Mouse (Mus musculus): ENCODE results near the gene Rhoa.
A peak's percentile ranks its signal among the peaks of the same experiment; 100 is the strongest.

Gene Rhoa

GRCm38 (mm10) chr9:108341139-108341475, 35.2 kb downstream of the Rhoa start:
- no peak for DNase-seq (ENCODE audit: low spot score)

GRCm38 (mm10) chr9:108341801-108342200, 35.9 kb downstream of the Rhoa start:
- DNase-seq (ENCODE audit: low spot score): no peak

- no peak for DNase-seq (ENCODE audit: low spot score)
These were observed 36.4 kb downstream of the Rhoa start for GRCm38 (mm10) chr9:108342301-108342831.

DNA sequence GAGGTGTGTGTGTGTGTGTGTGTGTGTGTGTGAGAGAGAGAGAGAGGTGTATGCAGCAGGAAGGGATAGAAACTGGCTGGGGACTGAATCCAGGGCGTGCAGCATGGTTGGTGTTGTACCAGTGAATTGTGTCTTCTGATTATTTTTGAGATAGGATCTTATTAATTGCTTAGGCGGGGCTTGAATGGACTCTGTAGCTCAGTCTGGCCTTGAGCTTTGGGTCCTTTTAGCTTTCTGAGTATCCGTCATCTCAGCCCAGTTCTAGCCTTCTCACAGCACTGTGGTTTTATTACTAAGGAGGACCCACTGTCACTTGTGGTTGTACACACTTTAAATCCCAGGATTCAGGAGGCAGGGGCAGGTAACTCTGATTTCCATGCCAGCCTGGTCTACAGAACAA, 37.4 kb downstream of the Rhoa start:
- DNase-seq (ENCODE audit: low spot score): no peak

GRCm38 (mm10) chr9:108343835-108344234, 37.9 kb downstream of the Rhoa start:
- no peak for DNase-seq (ENCODE audit: low spot score)

- DNase-seq (ENCODE audit: low spot score): no peak
These were observed 38.5 kb downstream of the Rhoa start for GRCm38 (mm10) chr9:108344471-108344870.

DNA sequence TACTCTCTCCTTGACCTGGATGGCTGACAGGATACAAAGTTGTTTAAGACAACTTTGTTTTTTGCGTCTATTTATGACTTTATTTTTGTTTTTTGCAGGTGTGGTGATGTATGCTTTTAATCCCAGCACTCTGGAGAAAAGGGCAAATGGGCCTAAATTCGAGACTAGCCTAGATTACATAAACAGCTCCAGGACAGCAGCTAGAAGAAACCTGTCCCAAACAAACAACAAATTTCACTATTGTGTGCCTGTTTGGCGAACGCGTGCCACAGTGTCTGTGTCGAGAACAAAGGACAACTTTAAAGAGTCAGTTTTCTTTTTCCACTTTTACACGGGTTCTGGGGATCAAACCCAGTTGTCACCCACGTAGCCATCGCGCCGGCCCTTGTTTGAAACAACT, 41.1 kb downstream of the Rhoa start:
- no peak for DNase-seq (ENCODE audit: low spot score)

DNA sequence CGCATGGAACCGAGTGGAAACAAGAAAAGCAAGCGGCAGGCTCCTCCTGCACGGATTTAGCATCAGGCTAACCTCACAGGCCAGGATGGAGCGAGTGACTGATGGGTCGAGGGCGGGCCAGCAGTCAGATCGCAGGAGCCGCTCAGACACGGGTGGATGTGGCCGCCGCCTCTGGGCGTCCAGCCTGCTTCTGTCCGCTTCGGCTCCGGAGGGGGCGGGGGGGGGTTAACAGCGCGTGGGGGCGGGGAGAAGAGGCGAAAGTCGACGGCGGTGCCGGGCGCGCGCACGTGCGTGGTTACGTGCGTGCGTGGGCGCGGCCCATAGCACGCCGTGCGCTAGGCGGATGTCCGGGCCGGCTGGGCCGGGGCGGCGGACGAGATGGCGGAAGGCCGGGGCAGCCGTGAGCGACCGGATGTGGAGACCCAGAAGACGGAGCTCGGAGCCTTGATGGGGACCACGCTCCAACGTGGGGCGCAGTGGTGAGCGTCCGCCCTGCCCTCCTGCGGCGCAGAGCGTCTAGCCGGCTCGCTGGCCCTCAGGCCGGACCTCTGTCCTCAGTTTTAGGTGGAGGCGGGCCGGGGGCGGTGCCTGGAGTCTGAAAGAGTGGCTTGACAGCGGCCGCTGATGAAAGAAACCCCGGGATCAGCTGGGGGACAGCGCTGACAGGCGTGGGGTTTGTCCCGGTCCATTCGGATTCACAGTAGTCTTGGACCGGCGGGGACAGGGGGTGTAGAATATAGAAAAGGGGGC, 41.8 kb downstream of the Rhoa start, which contains the start of gene Usp4:
TSS of gene Usp4 (plus strand) at position 314 of the 750 bp plus-strand sequence.
- peak; percentile 80 for DNase-seq (ENCODE audit: low spot score)

DNA sequence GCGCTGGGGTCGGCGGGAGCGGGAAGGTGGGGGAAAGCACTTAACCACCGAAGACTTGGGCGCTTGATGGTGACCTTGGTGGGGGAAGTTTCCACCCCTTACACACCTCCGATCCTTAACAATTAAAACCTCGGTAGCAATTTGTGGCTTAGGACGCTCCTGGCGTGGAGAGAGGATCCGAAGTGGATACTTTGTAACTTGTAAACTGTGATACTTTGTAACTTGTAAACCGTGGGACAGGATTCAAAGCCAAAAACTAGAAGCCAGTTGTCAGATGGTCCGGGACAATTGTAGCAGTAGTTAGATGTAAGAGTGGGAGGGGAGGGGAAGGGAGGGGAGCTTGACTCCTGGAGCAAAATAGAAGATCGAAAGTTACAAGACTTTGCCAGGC, 42.4 kb downstream of the Rhoa start:
- DNase-seq (ENCODE audit: low spot score): no peak

GRCm38 (mm10) chr9:108349727-108350126, 43.8 kb downstream of the Rhoa start:
- DNase-seq (ENCODE audit: low spot score): no peak

- no peak for DNase-seq (ENCODE audit: low spot score)
These were observed 72.3 kb downstream of the Rhoa start for GRCm38 (mm10) chr9:108378234-108378633.

DNA sequence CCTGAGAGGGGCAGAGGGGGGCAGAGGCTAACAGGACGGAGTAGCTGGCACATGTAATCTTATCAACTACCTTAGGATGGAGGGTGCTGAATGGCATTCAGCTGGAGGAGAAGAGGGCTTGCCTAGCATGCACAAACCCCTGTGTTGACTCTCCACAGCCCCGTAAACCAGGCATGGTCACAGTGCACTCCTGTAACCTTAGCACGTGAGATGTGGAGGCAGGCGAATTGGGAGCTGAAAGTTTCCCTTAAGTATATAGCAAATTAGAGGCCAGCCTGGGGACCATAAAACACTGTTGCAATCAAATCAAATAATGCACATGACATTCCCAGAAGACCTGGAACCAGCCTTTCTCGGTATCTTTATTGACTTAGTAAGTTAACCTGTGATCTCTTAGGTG, 72.8 kb downstream of the Rhoa start:
- no peak for DNase-seq (ENCODE audit: low spot score)

DNA sequence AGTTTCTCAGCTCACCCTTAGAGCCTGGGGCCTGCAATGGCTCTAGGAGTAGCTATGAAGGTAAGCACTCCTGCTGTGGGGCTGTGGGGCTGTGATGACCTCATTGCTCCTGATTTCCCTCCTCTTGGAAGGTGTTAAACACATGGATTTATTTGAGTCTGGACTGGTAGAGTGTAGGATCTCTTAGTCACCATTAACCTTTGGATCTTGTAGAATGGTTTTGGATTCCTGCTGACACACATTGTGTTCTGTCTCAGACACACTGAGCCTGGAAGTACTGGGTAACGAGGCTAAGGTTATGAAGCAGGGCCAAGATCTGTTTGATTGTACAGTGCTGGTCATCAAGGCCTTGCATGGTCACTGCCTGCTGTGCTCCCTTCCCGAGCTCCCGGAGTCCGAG, 73.4 kb downstream of the Rhoa start:
- no peak for DNase-seq (ENCODE audit: low spot score)

DNA sequence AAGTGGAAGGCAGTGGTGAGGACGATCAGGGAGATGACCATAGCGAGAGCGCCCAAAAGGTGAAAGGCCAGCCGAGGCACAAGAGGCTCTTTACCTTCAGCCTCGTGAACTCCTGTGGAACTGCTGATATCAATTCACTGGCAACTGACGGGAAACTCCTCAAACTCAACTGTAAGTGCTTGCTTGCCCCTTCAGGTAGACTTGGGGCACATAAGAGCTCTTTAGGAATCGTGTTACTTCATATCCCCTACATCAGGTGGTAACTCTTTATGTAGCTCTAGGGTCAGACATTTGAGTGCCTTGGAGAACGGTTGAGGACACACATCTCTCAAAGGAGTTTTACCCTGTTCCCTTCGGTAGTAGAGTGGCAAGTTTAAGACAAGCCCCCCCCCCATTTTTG, 75.5 kb downstream of the Rhoa start:
- DNase-seq (ENCODE audit: low spot score): no peak

DNA sequence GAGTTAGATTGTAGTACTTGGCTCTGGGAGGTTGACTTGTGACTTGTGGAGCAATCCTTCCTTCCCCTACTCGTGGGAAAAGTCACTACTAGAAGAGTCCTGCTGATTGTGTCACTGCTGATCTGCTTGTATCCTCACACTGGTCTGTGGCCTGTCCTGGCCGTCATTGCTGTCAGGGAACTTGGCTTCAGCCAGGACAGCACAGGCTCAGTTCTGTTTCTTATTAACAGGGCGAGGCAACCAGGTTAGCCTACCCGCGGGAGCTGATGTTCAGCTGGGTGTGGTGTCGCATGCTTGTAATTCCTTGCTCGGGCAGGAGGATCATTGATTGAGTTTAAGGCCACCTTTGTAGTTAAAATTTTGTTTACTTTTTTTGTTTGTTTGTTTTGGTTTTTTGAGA, 79.1 kb downstream of the Rhoa start:
- no peak for DNase-seq (ENCODE audit: low spot score)

- no peak for DNase-seq (ENCODE audit: low spot score)
These were observed 80.9 kb downstream of the Rhoa start for GRCm38 (mm10) chr9:108386816-108387215.
